Mouse (Mus musculus): ENCODE measurements at regions not wholly inside any gene's neighbourhood (a gene's known extent, or its start where the extent isn't known, plus 50 kb on each side); places are given as distances from the start of the nearest gene placed in this dataset.

GRCm38 (mm10) chr9:61638908-61639307 lies 266.7 kb downstream of the Tle3 start:
- no peak for DNase-seq (ENCODE audit: low spot score in 2 of 2)

DNA sequence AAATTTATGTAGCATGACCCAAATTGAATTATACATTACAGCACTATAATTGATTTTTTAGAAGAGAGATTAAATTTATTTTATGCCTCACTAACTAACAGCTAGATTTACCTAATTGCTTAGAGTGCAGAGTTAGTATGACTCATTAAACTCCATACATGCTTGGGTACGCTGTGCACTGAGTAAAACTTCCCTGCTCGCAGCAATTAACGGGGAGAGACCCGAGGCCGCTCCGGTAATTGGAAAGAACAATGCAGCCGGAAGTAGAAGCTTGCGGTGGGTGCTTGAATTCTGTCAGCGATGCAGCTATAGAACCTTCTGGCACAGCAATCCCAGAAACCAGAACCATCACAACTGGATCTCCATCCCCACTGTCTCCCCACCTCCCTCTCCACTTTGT lies 261.8 kb downstream of the Tle3 start:
- DNase-seq (ENCODE audit: low spot score in 2 of 2): no peak

GRCm38 (mm10) chr9:61632602-61633001 lies 260.4 kb downstream of the Tle3 start:
- DNase-seq (ENCODE audit: low spot score in 2 of 2): no peak

GRCm38 (mm10) chr9:61631097-61631496 lies 258.9 kb downstream of the Tle3 start:
- DNase-seq (ENCODE audit: low spot score in 2 of 2): peak; percentile 48 to 53

GRCm38 (mm10) chr9:61627801-61628574 lies 255.8 kb downstream of the Tle3 start:
- no peak for DNase-seq (ENCODE audit: low spot score in 2 of 2)

DNA sequence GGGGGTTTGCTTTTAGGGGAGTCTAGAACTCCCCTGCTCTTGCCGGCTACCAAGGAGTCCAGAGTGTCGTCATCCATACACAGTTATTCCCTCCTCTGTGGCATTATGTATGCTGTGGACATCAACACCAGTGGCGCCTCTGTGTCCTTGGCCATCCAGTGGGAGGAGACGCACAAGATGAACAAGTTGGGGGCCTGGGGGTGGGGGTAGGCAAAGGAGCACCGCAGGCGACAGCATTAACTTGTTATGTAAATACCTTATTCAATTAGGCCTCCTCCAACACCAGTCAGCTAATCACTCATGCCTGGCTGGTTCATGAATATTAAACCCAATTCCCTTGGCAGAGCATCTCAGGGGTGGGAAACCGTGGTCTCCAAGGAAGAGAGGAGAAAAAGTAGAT lies 250.8 kb downstream of the Tle3 start:
- DNase-seq (ENCODE audit: low spot score in 2 of 2): peak in 1 of 2 experiments; percentile 18

DNA sequence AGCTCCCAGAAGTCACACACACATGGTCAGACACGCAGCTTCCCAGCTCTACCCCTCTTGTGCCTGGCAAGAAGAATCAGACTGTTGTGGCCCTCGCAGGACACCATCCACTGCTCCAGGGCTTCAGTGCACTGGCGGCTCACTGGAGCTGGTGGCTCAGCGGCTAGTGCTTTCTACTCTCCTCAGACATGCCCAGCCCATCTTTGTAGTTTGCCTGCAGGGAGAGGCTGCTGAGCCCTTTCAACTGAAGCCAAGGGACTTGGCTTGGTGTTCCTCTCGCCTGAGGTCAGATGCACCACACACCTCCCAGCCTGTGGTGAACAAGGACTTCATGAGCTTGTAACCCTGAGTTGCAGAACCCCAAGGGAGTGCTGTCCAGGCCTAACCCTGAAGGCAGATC lies 249.8 kb downstream of the Tle3 start:
- no peak for DNase-seq (ENCODE audit: low spot score in 2 of 2)

- DNase-seq (ENCODE audit: low spot score in 2 of 2): no peak
Observed at GRCm38 (mm10) chr9:61620786-61621185, 248.6 kb downstream of the Tle3 start.

- DNase-seq (ENCODE audit: low spot score in 2 of 2): no peak
Observed at GRCm38 (mm10) chr9:61620105-61620504, 247.9 kb downstream of the Tle3 start.

GRCm38 (mm10) chr9:61618510-61619249 lies 246.5 kb downstream of the Tle3 start:
- DNase-seq (ENCODE audit: low spot score in 2 of 2): peak; percentile 37 to 38

DNA sequence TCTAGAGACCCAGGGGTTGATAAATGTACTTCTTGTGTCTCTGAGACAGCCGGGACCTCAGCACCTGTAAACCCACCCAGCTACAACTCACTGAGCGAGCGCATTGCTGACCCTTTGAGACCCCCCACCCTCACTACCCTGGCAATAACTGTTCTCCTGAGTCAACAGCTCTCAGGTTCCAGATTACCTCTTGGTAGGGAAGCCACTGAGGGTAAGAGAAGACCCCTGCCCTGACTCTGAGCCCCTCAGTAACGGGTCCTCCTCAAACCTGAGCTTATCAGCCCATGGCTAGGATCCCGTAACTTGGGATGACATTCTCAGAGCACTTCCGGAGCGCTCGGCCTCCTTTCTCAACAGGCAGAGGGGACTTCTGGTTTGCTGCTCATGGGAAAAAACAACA lies 245.8 kb downstream of the Tle3 start:
- DNase-seq (ENCODE audit: low spot score in 2 of 2): no peak

DNA sequence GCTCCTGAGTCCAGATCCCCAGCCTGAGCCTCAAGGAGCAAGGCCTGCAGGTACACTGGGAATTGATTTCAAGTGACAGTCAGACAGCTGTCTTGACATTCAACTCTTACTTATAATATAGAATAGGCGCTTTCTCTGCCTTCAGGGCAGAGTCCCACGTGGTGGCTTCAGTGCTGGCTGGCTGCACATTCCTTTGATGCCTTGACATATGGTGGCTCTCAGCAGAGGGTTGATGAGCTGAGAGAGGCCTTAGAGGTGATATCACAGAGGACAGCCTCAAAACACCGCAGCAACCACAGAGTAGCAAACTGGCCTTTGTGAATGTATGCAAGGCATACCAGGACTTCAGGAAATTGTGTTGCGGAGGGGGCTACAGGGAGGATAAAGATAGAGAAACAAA lies 243.4 kb downstream of the Tle3 start:
- DNase-seq (ENCODE audit: low spot score in 2 of 2): no peak

- DNase-seq (ENCODE audit: low spot score in 2 of 2): no peak
Observed at GRCm38 (mm10) chr9:61607576-61607975, 235.4 kb downstream of the Tle3 start.

DNA sequence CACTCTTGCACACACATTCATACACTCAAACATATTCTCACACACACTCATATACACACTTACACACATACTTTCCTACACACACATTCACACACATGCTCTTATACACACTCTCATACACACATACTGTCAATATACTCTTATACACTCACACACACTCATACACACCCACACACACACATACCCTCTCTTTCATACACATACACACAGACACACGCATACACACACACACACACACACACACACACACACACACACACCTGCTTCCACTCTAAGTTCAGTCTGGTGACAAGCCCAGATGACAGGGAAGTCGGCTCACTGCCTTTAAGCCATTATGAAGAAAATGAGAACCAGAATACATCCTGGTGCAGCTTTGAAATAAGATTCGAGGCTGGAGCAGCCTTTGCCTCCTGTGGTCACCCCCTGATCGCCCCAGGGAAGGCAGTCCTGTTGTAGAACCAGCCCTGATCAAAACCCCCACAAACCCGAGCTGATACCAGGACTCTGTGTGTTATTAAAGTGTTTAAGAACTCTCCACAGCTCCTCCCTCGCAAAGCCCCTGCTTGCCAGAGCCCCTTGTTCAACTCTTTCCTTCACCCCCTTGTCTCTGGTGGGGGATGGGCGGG lies 230.3 kb downstream of the Tle3 start:
- DNase-seq (ENCODE audit: low spot score in 2 of 2): no peak

- DNase-seq (ENCODE audit: low spot score in 2 of 2): no peak
Observed at GRCm38 (mm10) chr9:61601911-61602310, 229.7 kb downstream of the Tle3 start.

DNA sequence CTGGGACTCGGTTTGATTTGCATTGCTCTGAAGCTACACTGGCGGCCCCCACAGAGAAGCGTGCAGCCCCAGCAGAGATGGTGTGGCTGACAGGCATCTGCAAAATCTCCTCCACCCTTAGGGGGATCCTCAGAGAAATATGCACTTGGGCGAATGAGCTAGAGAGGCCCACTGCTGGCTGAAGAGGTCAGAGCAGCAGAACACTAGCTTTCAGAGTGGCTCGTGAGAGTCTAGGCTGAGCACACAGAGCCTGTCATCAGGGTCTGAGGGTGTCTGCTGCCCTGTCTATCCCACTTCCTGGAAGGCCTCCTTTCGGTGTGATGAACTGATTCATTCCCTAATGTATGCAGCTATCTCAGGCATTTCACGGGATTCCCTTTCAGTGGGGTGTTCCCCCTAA lies 225.1 kb downstream of the Tle3 start:
- DNase-seq (ENCODE audit: low spot score in 2 of 2): no peak

DNA sequence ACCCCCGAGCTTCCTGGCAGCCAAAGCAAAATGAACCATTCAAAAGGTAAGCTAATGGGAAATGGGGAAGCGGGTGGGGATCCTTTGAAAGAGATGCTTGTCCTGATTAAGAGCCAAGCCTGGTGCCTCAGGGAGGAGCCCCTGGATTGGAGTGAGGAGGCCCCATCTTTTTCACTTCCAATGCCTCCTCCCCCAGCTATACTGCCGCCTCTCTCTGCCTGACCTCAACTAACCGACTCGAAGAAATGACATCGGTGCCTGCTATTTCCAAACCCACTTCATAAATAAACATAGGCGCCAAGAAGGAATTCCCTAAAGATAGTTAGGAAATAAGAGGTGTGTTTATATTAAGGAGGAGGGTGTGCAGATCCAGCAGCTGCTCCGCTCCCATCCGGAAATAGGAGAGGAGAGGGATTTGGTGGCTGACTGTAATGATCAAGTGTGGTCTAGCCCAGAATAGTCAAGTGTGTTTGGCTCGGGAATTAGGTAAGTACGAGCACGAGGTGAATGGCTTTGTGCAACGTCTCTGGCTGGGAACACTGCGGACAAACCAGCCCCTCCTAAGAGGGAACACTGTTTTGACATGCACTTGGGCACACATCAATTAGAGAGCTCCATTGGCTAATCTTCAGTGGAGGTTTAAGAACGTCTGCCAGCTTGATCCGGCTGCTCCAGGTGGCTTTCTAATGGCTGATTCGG lies 224.4 kb downstream of the Tle3 start:
- DNase-seq (ENCODE audit: low spot score in 2 of 2): no peak

- DNase-seq (ENCODE audit: low spot score in 2 of 2): no peak
Observed at GRCm38 (mm10) chr9:61595170-61595967, 223.2 kb downstream of the Tle3 start.

GRCm38 (mm10) chr9:61593991-61594390 lies 221.8 kb downstream of the Tle3 start:
- no peak for DNase-seq (ENCODE audit: low spot score in 2 of 2)

- no peak for DNase-seq (ENCODE audit: low spot score in 2 of 2)
Observed at GRCm38 (mm10) chr9:61589727-61590299, 217.6 kb downstream of the Tle3 start.
